Mouse (Mus musculus) MEL (cell line): ENCODE results near the gene Zbtb24. TPM values are rescaled to one million over a fixed set of nuclear protein-coding genes. Genes with fewer than 3 reads are reported as not detected.

Experiments used
- DNase-seq: peaks from one replicate; pipeline ENCODE4 v3.0.0; 2011; ENCODE audit warnings: low read depth, low spot score
- H3K27ac ChIP-seq: 2 replicates; pipeline ENCODE4 v1.5.1; 2012; ENCODE audit warnings: low read depth, mild to moderate bottlenecking, control low read depth, low read length, moderate library complexity; ENCODE audit not compliant: control insufficient read depth
- H3K27me3 ChIP-seq, 2 experiments: fragments of 150-350 bp in 1 of 2; sonication (generic) in 1 of 2; 2 replicates each; pipeline ENCODE4 v1.6.1; 2012; ENCODE audit warnings: low read length in 2 of 2, mild to moderate bottlenecking in 2 of 2, improper control_type of control experiment in 1 of 2, moderate library complexity in 1 of 2; ENCODE audit not compliant: insufficient read depth in 2 of 2, control insufficient read depth in 1 of 2
- H3K36me3 ChIP-seq, 2 experiments: 2 replicates each; pipeline ENCODE4 v1.6.1; 2012 to 2014; ENCODE audit warnings: low read length in 2 of 2, improper control_type of control experiment in 1 of 2, inconsistent platforms in 1 of 2, mild to moderate bottlenecking in 1 of 2; ENCODE audit not compliant: insufficient read depth in 2 of 2, control insufficient read depth in 1 of 2
- H3K4me1 ChIP-seq, 2 experiments: fragments of 150-350 bp in 1 of 2; sonication (generic) in 1 of 2; 2 replicates each; pipeline ENCODE4 v1.6.1; 2012; ENCODE audit warnings: low read length in 2 of 2, improper control_type of control experiment in 1 of 2, mild to moderate bottlenecking in 1 of 2; ENCODE audit not compliant: insufficient read depth in 2 of 2, control insufficient read depth in 1 of 2
- H3K4me3 ChIP-seq, 2 experiments: fragments of 150-350 bp in 1 of 2; sonication (generic) in 1 of 2; 2 replicates each; pipeline ENCODE4 v1.5.1; 2012; ENCODE audit warnings: low read depth in 2 of 2, low read length in 2 of 2, mild to moderate bottlenecking in 2 of 2, moderate library complexity in 2 of 2, control low read depth in 1 of 2, improper control_type of control experiment in 1 of 2; ENCODE audit not compliant: control insufficient read depth in 1 of 2, insufficient read depth in 1 of 2
- H3K79me2 ChIP-seq: 2 replicates; pipeline ENCODE4 v1.6.1; 2012; ENCODE audit warnings: mild to moderate bottlenecking, low read length, moderate library complexity; ENCODE audit not compliant: control insufficient read depth, poor library complexity, insufficient read depth
- H3K9ac ChIP-seq: 2 replicates; pipeline ENCODE4 v1.6.1; 2012; ENCODE audit warnings: low read depth, mild to moderate bottlenecking, control low read depth, low read length, moderate library complexity; ENCODE audit not compliant: control insufficient read depth, poor library complexity, severe bottlenecking
- H3K9me3 ChIP-seq: fragments of 150-350 bp; sonication (generic); replicated peaks from 2 replicates; pipeline ENCODE4 v1.6.1; 2012; ENCODE audit warnings: mild to moderate bottlenecking, low read length, improper control_type of control experiment, moderate library complexity; ENCODE audit not compliant: insufficient read depth
- BHLHE40 ChIP-seq: IDR thresholded peaks from 2 replicates; pipeline ENCODE4 v1.6.1; 2012; ENCODE audit warnings: low read depth, mild to moderate bottlenecking, inconsistent platforms, low read length, improper control_type of control experiment, borderline replicate concordance
- CHD2 ChIP-seq: IDR thresholded peaks from 2 replicates; pipeline ENCODE4 v1.6.1; 2011; ENCODE audit warnings: low read length, improper control_type of control experiment
- CTCF ChIP-seq, 3 experiments: IDR thresholded peaks in 2 of 3; conservative IDR thresholded peaks in 1 of 3; 2 replicates each; pipeline ENCODE4 v1.5.1; 2011 to 2012; ENCODE audit warnings: low read length in 3 of 3, low read depth in 2 of 3, mild to moderate bottlenecking in 2 of 3, improper control_type of control experiment in 1 of 3, inconsistent platforms in 1 of 3, mixed read lengths in 1 of 3, moderate library complexity in 1 of 3; ENCODE audit not compliant: control insufficient read depth in 1 of 3, insufficient read depth in 1 of 3, poor library complexity in 1 of 3, severe bottlenecking in 1 of 3
- ELF1 ChIP-seq: IDR thresholded peaks from 2 replicates; pipeline ENCODE4 v1.6.1; 2014; ENCODE audit warnings: low read depth, mild to moderate bottlenecking, inconsistent platforms, low read length, improper control_type of control experiment, moderate library complexity
- EP300 ChIP-seq, 2 experiments: IDR thresholded peaks; 2 replicates each; pipeline ENCODE4 v1.6.1; 2011; ENCODE audit warnings: improper control_type of control experiment in 2 of 2, low read length in 2 of 2, low read depth in 1 of 2, mild to moderate bottlenecking in 1 of 2
- ETS1 ChIP-seq: IDR thresholded peaks from 2 replicates; pipeline ENCODE4 v1.6.1; 2012; ENCODE audit warnings: low read depth, mild to moderate bottlenecking, inconsistent platforms, low read length, improper control_type of control experiment, moderate library complexity
- GATA1 ChIP-seq: IDR thresholded peaks from 2 replicates; pipeline ENCODE4 v1.6.1; 2011; ENCODE audit warnings: low read depth, low read length, improper control_type of control experiment
- HCFC1 ChIP-seq: IDR thresholded peaks from 2 replicates; pipeline ENCODE4 v1.6.1; 2012; ENCODE audit warnings: low read depth, mild to moderate bottlenecking, inconsistent platforms, low read length, improper control_type of control experiment, moderate library complexity
- JUND ChIP-seq: IDR thresholded peaks from 2 replicates; pipeline ENCODE4 v1.6.1; 2011; ENCODE audit warnings: low read depth, mild to moderate bottlenecking, improper control_type of control experiment, low read length
- KAT2A ChIP-seq: conservative IDR thresholded peaks from 2 replicates; pipeline ENCODE4 v1.6.1; 2012; ENCODE audit warnings: low read depth, low read length, improper control_type of control experiment, inconsistent platforms
- MAZ ChIP-seq: IDR thresholded peaks from 2 replicates; pipeline ENCODE4 v1.6.1; 2012; ENCODE audit warnings: low read depth, mild to moderate bottlenecking, inconsistent platforms, low read length, improper control_type of control experiment
- MYB ChIP-seq: IDR thresholded peaks from 2 replicates; pipeline ENCODE4 v1.6.1; 2011; ENCODE audit warnings: mild to moderate bottlenecking, low read depth, low read length, improper control_type of control experiment
- POLR2A ChIP-seq, 2 experiments: IDR thresholded peaks; 2 replicates each; pipeline ENCODE4 v1.6.1; 2011 to 2012; ENCODE audit warnings: low read length in 2 of 2, mild to moderate bottlenecking in 2 of 2, control low read depth in 1 of 2, improper control_type of control experiment in 1 of 2, low read depth in 1 of 2, moderate library complexity in 1 of 2; ENCODE audit not compliant: control insufficient read depth in 1 of 2, insufficient read depth in 1 of 2, poor library complexity in 1 of 2
- POLR2AphosphoS2 ChIP-seq: IDR thresholded peaks from 2 replicates; pipeline ENCODE4 v1.6.1; 2011; ENCODE audit warnings: low read length, improper control_type of control experiment
- POLR2AphosphoS5 ChIP-seq: IDR thresholded peaks from 2 replicates; pipeline ENCODE4 v1.6.1; 2012; ENCODE audit warnings: low read depth, borderline replicate concordance, mild to moderate bottlenecking, inconsistent platforms, low read length, moderate library complexity, mixed read lengths
- RAD21 ChIP-seq: IDR thresholded peaks from 2 replicates; pipeline ENCODE4 v1.6.1; 2011; ENCODE audit warnings: mild to moderate bottlenecking, low read depth, low read length, improper control_type of control experiment
- RCOR1 ChIP-seq: IDR thresholded peaks from 2 replicates; pipeline ENCODE4 v1.6.1; 2012; ENCODE audit warnings: low read depth, mild to moderate bottlenecking, inconsistent platforms, low read length, improper control_type of control experiment
- SIN3A ChIP-seq: IDR thresholded peaks from 2 replicates; pipeline ENCODE4 v1.6.1; 2012; ENCODE audit warnings: low read length, improper control_type of control experiment, inconsistent platforms
- SMC3 ChIP-seq: IDR thresholded peaks from 2 replicates; pipeline ENCODE4 v1.6.1; 2011; ENCODE audit warnings: low read depth, low read length, improper control_type of control experiment
- USF1 ChIP-seq: IDR thresholded peaks from 2 replicates; pipeline ENCODE4 v1.6.1; 2014; ENCODE audit warnings: low read depth, mild to moderate bottlenecking, inconsistent platforms, low read length, improper control_type of control experiment, moderate library complexity
- USF2 ChIP-seq, 2 experiments: IDR thresholded peaks; 2 replicates each; pipeline ENCODE4 v1.6.1; 2011 to 2012; ENCODE audit warnings: improper control_type of control experiment in 2 of 2, low read length in 2 of 2, borderline replicate concordance in 1 of 2, inconsistent platforms in 1 of 2, low read depth in 1 of 2, mild to moderate bottlenecking in 1 of 2; ENCODE audit not compliant: insufficient read depth in 1 of 2
- ZC3H11A ChIP-seq: IDR thresholded peaks from 2 replicates; pipeline ENCODE4 v1.6.1; 2012; ENCODE audit warnings: low read depth, mild to moderate bottlenecking, inconsistent platforms, low read length, improper control_type of control experiment
- ZMIZ1 ChIP-seq: IDR thresholded peaks from 2 replicates; pipeline ENCODE4 v1.6.1; 2012; ENCODE audit warnings: low read depth, mild to moderate bottlenecking, inconsistent platforms, low read length, improper control_type of control experiment, moderate library complexity
- ZNF384 ChIP-seq: IDR thresholded peaks from 2 replicates; pipeline ENCODE4 v1.6.1; 2012; ENCODE audit warnings: low read depth, mild to moderate bottlenecking, inconsistent platforms, low read length, improper control_type of control experiment
- polyA plus RNA-seq, 2 experiments: library from polyadenylated mRNA; stranded (reverse) in 1 of 2; unstranded in 1 of 2; fragments of >175 nt in 1 of 2; fragments of >200 nt in 1 of 2; gene quantifications; 2 replicates each; pipeline versions ENCODE4 v1.2.1 to v1.2.4; 2012; ENCODE audit warnings: low replicate concordance in 2 of 2, low read depth in 1 of 2; ENCODE audit not compliant: insufficient read length in 2 of 2, insufficient read depth in 1 of 2, missing spikeins in 1 of 2
- total RNA-seq: library from RNA; depleted of rRNA; stranded (reverse); fragments of 300-350 nt; gene quantifications from 2 replicates; pipeline ENCODE4 v1.2.3, GENCODE M21; 2012

Zbtb24 gene
- total and polyA plus RNA-seq, 3 experiments: 7.6 to 11.0 TPM; not detected in 1

- Histone ChIP-seq H3K27ac (no peak overlapping the region), H3K9me3 (no peaks in the 10 kb centered on the region), H3K79me2 (no peaks in the 10 kb centered on the region), H3K4me1 (peaks cover 18 to 38% of the 10 kb centered on the region in 2 experiments), H3K4me3 (no peak overlapping the region), H3K27me3 (no peaks in the 10 kb centered on the region), H3K36me3 (peaks cover 0 to 29% of the 10 kb centered on the region in 2 experiments; a peak in 2 of 4 replicates), H3K9ac (no peak overlapping the region)
- TF ChIP-seq GATA1: no peak
- TF ChIP-seq JUND: no peak
- no peak for TF ChIP-seq POLR2A (IDR thresholded peaks at IDR 0.05; ENCODE audit: control insufficient read depth in 1 of 2, insufficient read depth in 1 of 2, low read depth in 1 of 2, low read length in 2 of 2, poor library complexity in 1 of 2)
- TF ChIP-seq RCOR1: peak; percentile 66; the same call in 1 of the 2 replicates
- TF ChIP-seq HCFC1: no peak
- no peak for TF ChIP-seq CHD2
- no peak for TF ChIP-seq ETS1
- 0 out of 4 replicates have a peak, but pooled peaks of 1 of the 2 experiments have one; percentile 5 for TF ChIP-seq EP300 (IDR thresholded peaks at IDR 0.05; ENCODE audit: low read depth in 1 of 2, low read length in 2 of 2)
- TF ChIP-seq SMC3: no peak
- no peak for DNase-seq
These were observed 22.4 kb downstream of the Zbtb24 start for GRCm38 (mm10) chr10:41472534-41472933.

- Histone ChIP-seq H3K4me1 (peaks cover 18 to 38% of the 10 kb centered on the region in 2 experiments), H3K9me3 (no peaks in the 10 kb centered on the region), H3K79me2 (no peaks in the 10 kb centered on the region), H3K27me3 (no peaks in the 10 kb centered on the region), H3K4me3 (no peak overlapping the region), H3K27ac (peak overlapping the region; percentile 18), H3K9ac (no peak overlapping the region), H3K36me3 (peaks cover 0 to 29% of the 10 kb centered on the region in 2 experiments; a peak in 2 of 4 replicates)
- TF ChIP-seq MYB (no peak), USF1 (0 out of 2 replicates have a peak, but pooled peaks have one; percentile 28)
- DNase-seq: peak; percentile 23
These were observed 22.8 kb downstream of the Zbtb24 start for GRCm38 (mm10) chr10:41472962-41473481.

GRCm38 (mm10) chr10:41473782-41474468 lies 23.7 kb downstream of the Zbtb24 start:
- no peaks in the 10 kb centered on the region for H3K79me2 ChIP-seq
- H3K4me3 ChIP-seq: no peak overlapping the region
- H3K27me3 ChIP-seq: no peaks in the 10 kb centered on the region
- H3K9me3 ChIP-seq: no peaks in the 10 kb centered on the region
- peaks cover 18 to 38% of the 10 kb centered on the region in 2 experiments for H3K4me1 ChIP-seq
- peaks cover 0 to 29% of the 10 kb centered on the region in 2 experiments; a peak in 2 of 4 replicates for H3K36me3 ChIP-seq
- H3K9ac ChIP-seq: no peak overlapping the region
- H3K27ac ChIP-seq: peak overlapping the region; percentile 43
- peak; percentile 97 for DNase-seq
- TF ChIP-seq CTCF (IDR thresholded peaks at IDR 0.05 in 2 of 3, conservative IDR thresholded peaks at IDR 0.05 in 1 of 3; ENCODE audit: control insufficient read depth in 1 of 3, insufficient read depth in 1 of 3, low read depth in 2 of 3, low read length in 3 of 3, poor library complexity in 1 of 3, severe bottlenecking in 1 of 3): no peak
- peak; percentile 84 for TF ChIP-seq SIN3A
- TF ChIP-seq POLR2AphosphoS5: no peak
- TF ChIP-seq GATA1: peak; percentile 93
- TF ChIP-seq JUND: no peak
- TF ChIP-seq ZNF384: no peak; the same call in 1 of the 2 replicates
- TF ChIP-seq ELF1: no peak
- TF ChIP-seq RAD21: no peak
- no peak for TF ChIP-seq MYB
- peak; percentile 68; the same call in 1 of the 2 replicates for TF ChIP-seq MAZ
- no peak; the same call in 1 of the 2 replicates for TF ChIP-seq ZC3H11A
- no peak for TF ChIP-seq USF2 (IDR thresholded peaks at IDR 0.05; ENCODE audit: borderline replicate concordance in 1 of 2, insufficient read depth in 1 of 2, low read depth in 1 of 2, low read length in 2 of 2)
- no peak for TF ChIP-seq KAT2A
- TF ChIP-seq ZMIZ1: no peak; the same call in 1 of the 2 replicates
- no peak for TF ChIP-seq POLR2AphosphoS2
- peak; percentile 74 for TF ChIP-seq BHLHE40
- peak; percentile 97 for TF ChIP-seq ETS1
